Mouse (Mus musculus) hindbrain, embryonic 10.5 days (tissue): ENCODE data around the gene Klc1. TPM values are rescaled to one million over a fixed set of nuclear protein-coding genes. Genes with fewer than 3 reads are reported as not detected.

Experiments
- DNase-seq: peaks from one replicate; pipeline ENCODE4 v3.0.0-alpha.2; 2017; ENCODE audit warnings: low spot score
- H3K27ac ChIP-seq: fragments of 300-500 bp; sonication (generic); 2 replicates; pipeline ENCODE4 v1.5.1; 2016; ENCODE audit warnings: mild to moderate bottlenecking, moderate library complexity
- H3K27me3 ChIP-seq: fragments of 300-500 bp; sonication (generic); 2 replicates; pipeline ENCODE4 v1.6.1; 2016; ENCODE audit warnings: mild to moderate bottlenecking; ENCODE audit not compliant: poor library complexity, insufficient read depth, severe bottlenecking
- H3K36me3 ChIP-seq: fragments of 300-500 bp; sonication (generic); 2 replicates; pipeline ENCODE4 v1.6.1; 2016; ENCODE audit warnings: mild to moderate bottlenecking, moderate library complexity
- H3K4me1 ChIP-seq: fragments of 300-500 bp; sonication (generic); replicated peaks from 2 replicates; pipeline ENCODE4 v1.6.1; 2016; ENCODE audit warnings: mild to moderate bottlenecking
- H3K4me3 ChIP-seq: fragments of 300-500 bp; sonication (generic); 2 replicates; pipeline ENCODE4 v1.5.1; 2016; ENCODE audit warnings: mild to moderate bottlenecking, moderate library complexity
- H3K9me3 ChIP-seq: fragments of 300-500 bp; sonication (generic); 2 replicates; pipeline ENCODE4 v1.6.1; 2016; ENCODE audit warnings: mild to moderate bottlenecking, moderate library complexity
- WGBS: fragments of 180-500 bp; shearing (Covaris S2); methylation state at CpG from one replicate; pipeline ENCODE4 v1.1.7; 2016; 5-methylcytosine and 5-hydroxymethylcytosine counted together
- polyA plus RNA-seq: library from polyadenylated mRNA; unstranded; fragments of >200 nt; fragmentation: Nextera tagmentation; extraction: Ambion mirVana; gene quantifications from 2 replicates; pipeline ENCODE4 v1.2.1, GENCODE M21; 2016

The Klc1 gene
- polyA plus RNA-seq, 1 experiment from 2014 or later: 303 TPM

- H3K9me3 ChIP-seq: no peaks in the 10 kb centered on the region
- H3K27me3 ChIP-seq: no peaks in the 10 kb centered on the region
- peak overlapping the region; percentile 35 for H3K4me3 ChIP-seq
- peak; percentile 73 for DNase-seq
- 19% methylated on average over 16 of the region's 16 CpGs for WGBS
- H3K27ac ChIP-seq: peak overlapping the region; percentile 79
- peaks cover 42% of the 10 kb centered on the region for H3K36me3 ChIP-seq
- H3K4me1 ChIP-seq: peaks cover 69% of the 10 kb centered on the region
Observed at GRCm38 (mm10) chr12:111766313-111767236, 7.9 kb downstream of the Klc1 start.

GRCm38 (mm10) chr12:111768322-111768928 is 9.8 kb downstream of the Klc1 start:
- WGBS: 93% methylated on average over 10 of the region's 10 CpGs
- no peak for DNase-seq
- peaks cover 44% of the 10 kb centered on the region for H3K36me3 ChIP-seq
- H3K4me1 ChIP-seq: peaks cover 51% of the 10 kb centered on the region
- no peaks in the 10 kb centered on the region for H3K9me3 ChIP-seq
- no peak overlapping the region for H3K4me3 ChIP-seq
- H3K27ac ChIP-seq: no peak overlapping the region
- no peaks in the 10 kb centered on the region for H3K27me3 ChIP-seq

GRCm38 (mm10) chr12:111769306-111769705 is 10.7 kb downstream of the Klc1 start:
- H3K9me3 ChIP-seq: no peaks in the 10 kb centered on the region
- no peak for DNase-seq

GRCm38 (mm10) chr12:111769816-111770577 is 11.3 kb downstream of the Klc1 start:
- Histone ChIP-seq H3K4me1 (peaks cover 42% of the 10 kb centered on the region), H3K9me3 (no peaks in the 10 kb centered on the region), H3K27me3 (no peaks in the 10 kb centered on the region), H3K27ac (no peak overlapping the region), H3K4me3 (no peak overlapping the region), H3K36me3 (peaks cover 53% of the 10 kb centered on the region)
- DNase-seq: no peak
- 74% methylated on average over 8 of the region's 9 CpGs for WGBS

More at GRCm38 (mm10) chr12:111769306-111769705, 10.7 kb downstream of the Klc1 start:
- Histone ChIP-seq H3K36me3 (peaks cover 46% of the 10 kb centered on the region), H3K27ac (no peak overlapping the region), H3K27me3 (no peaks in the 10 kb centered on the region), H3K4me1 (peaks cover 47% of the 10 kb centered on the region), H3K4me3 (no peak overlapping the region)
- 47% methylated on average over 10 of the region's 10 CpGs for WGBS

- Histone ChIP-seq H3K36me3 (peaks cover 59% of the 10 kb centered on the region), H3K9me3 (no peaks in the 10 kb centered on the region), H3K4me3 (no peak overlapping the region), H3K27me3 (no peaks in the 10 kb centered on the region), H3K4me1 (peaks cover 36% of the 10 kb centered on the region), H3K27ac (no peak overlapping the region)
- 93% methylated on average over 10 of the region's 10 CpGs for WGBS
- DNase-seq: no peak
Observed at GRCm38 (mm10) chr12:111770651-111771050, 12.0 kb downstream of the Klc1 start.

GRCm38 (mm10) chr12:111774156-111774555 is 15.5 kb downstream of the Klc1 start:
- peaks cover 84% of the 10 kb centered on the region for H3K36me3 ChIP-seq

GRCm38 (mm10) chr12:111774845-111775244 is 16.2 kb downstream of the Klc1 start:
- H3K27ac ChIP-seq: no peak overlapping the region
- 80% methylated on average over 15 of the region's 15 CpGs for WGBS
- H3K4me3 ChIP-seq: no peak overlapping the region
- no peaks in the 10 kb centered on the region for H3K27me3 ChIP-seq
- H3K4me1 ChIP-seq: peaks cover under 1% of the 10 kb centered on the region; the same call in 1 of the 2 replicates
- no peak for DNase-seq
- H3K9me3 ChIP-seq: no peaks in the 10 kb centered on the region
- H3K36me3 ChIP-seq: peaks cover 88% of the 10 kb centered on the region

More at GRCm38 (mm10) chr12:111774156-111774555, 15.5 kb downstream of the Klc1 start:
- Histone ChIP-seq H3K9me3 (no peaks in the 10 kb centered on the region), H3K27ac (no peak overlapping the region), H3K4me1 (peaks cover 7% of the 10 kb centered on the region), H3K4me3 (no peak overlapping the region), H3K27me3 (no peaks in the 10 kb centered on the region)
- no peak for DNase-seq
- WGBS: 89% methylated on average over 16 of the region's 16 CpGs

GRCm38 (mm10) chr12:111777919-111778318 is 19.3 kb downstream of the Klc1 start:
- H3K4me1 ChIP-seq: no peaks in the 10 kb centered on the region
- no peak for DNase-seq
- no peak overlapping the region for H3K27ac ChIP-seq
- no peak overlapping the region for H3K4me3 ChIP-seq
- 94% methylated on average over 13 of the region's 13 CpGs for whole genome bisulfite sequencing
- H3K9me3 ChIP-seq: no peaks in the 10 kb centered on the region
- no peaks in the 10 kb centered on the region for H3K27me3 ChIP-seq
- H3K36me3 ChIP-seq: peaks cover 99% of the 10 kb centered on the region

GRCm38 (mm10) chr12:111779544-111779943 is 20.9 kb downstream of the Klc1 start:
- WGBS: 98% methylated on average over 1 of the region's 1 CpGs

GRCm38 (mm10) chr12:111785174-111785573 is 26.5 kb downstream of the Klc1 start:
- Histone ChIP-seq H3K9me3 (no peaks in the 10 kb centered on the region), H3K4me3 (no peak overlapping the region), H3K27me3 (no peaks in the 10 kb centered on the region), H3K27ac (no peak overlapping the region), H3K4me1 (no peaks in the 10 kb centered on the region), H3K36me3 (peaks cover 100% of the 10 kb centered on the region)
- WGBS: 74% methylated on average over 15 of the region's 15 CpGs
- DNase-seq: no peak

More at GRCm38 (mm10) chr12:111779544-111779943, 20.9 kb downstream of the Klc1 start:
- no peaks in the 10 kb centered on the region for H3K27me3 ChIP-seq
- peaks cover 99% of the 10 kb centered on the region for H3K36me3 ChIP-seq
- no peak overlapping the region for H3K4me3 ChIP-seq
- DNase-seq: no peak
- no peaks in the 10 kb centered on the region for H3K9me3 ChIP-seq
- H3K27ac ChIP-seq: no peak overlapping the region
- H3K4me1 ChIP-seq: no peaks in the 10 kb centered on the region

GRCm38 (mm10) chr12:111787015-111787414 is 28.4 kb downstream of the Klc1 start:
- Histone ChIP-seq H3K4me3 (no peak overlapping the region), H3K27me3 (no peaks in the 10 kb centered on the region), H3K4me1 (0 out of 2 replicates have a peak, but pooled peaks cover 3% of the 10 kb centered on the region), H3K27ac (no peak overlapping the region), H3K36me3 (peaks cover 100% of the 10 kb centered on the region), H3K9me3 (no peaks in the 10 kb centered on the region)
- 93% methylated on average over 6 of the region's 6 CpGs for WGBS
- no peak for DNase-seq

GRCm38 (mm10) chr12:111790090-111790489 is 31.4 kb downstream of the Klc1 start:
- Histone ChIP-seq H3K27ac (no peak overlapping the region), H3K9me3 (no peaks in the 10 kb centered on the region), H3K4me3 (no peak overlapping the region), H3K27me3 (no peaks in the 10 kb centered on the region), H3K36me3 (peaks cover 100% of the 10 kb centered on the region), H3K4me1 (0 out of 2 replicates have a peak, but pooled peaks cover 3% of the 10 kb centered on the region)
- WGBS: 92% methylated on average over 5 of the region's 5 CpGs
- no peak for DNase-seq
